Mouse (Mus musculus): Measurements from ENCODE around the gene Def6.

Def6 gene

DNA sequence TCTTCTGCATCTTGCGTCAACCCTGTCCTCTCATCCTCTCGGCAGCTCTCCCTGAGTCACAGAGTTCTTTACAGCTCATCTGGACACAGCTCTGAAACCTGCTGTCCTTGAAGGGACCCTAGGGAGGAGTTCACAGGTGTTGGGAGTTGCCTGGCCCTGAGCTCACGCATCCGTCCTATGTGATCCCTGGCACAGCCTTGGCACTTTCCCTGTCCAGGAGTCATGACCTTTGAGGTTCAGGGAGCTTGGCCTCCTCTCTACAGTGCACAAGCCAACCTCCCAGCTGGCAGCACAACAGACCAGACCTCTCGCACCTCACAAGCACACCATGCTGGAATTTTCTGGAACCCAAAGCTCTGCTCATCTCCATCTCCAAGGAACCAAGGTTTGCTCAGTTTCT, 33.3 kb downstream of the Def6 start:
- no peak for DNase-seq (ENCODE audit: extremely low read depth, low read depth)

DNA sequence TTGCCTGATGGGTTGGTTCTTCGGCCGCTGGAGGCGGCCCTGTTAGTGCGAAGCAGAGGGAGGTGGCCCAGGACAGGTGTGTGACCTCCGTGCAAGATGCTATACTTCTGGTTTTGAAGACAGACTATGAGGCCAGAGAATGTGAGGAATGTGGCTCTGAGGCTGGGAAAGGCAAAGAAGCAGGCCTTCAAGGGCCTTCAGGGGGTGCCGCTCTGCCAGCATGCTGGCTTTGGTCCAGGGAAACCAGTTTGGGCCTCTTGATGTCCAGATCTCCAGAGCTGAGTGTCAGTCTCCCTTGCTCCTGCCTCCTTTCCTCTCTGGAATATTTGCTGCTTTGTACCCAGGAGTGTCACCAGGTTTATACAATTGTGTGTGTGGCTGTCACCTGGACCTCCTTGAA, 34.7 kb downstream of the Def6 start:
- DNase-seq (ENCODE audit: extremely low read depth, low read depth): no peak

- DNase-seq (ENCODE audit: extremely low read depth, low read depth): no peak
Observed at GRCm38 (mm10) chr17:28244214-28244613, 36.6 kb downstream of the Def6 start.

DNA sequence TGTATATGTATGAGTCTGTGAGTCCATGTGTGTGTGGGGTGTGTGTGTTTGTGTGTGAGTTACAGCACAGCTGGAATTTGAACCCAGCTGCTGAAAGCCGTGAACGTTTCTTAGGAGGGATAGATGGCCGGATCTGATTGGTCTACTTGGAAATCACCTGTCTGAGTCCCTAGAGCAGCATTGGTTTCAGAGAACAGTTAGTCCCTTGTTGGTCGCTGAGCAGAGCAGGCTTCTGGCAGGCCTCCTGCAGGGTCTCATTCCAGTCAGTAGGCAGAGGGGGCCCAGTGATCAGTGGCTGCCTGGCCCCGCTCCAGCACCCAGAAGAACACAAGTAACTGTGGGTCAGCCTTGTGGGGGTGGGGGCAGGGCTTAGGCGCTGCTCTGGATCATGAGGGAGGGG, 37.1 kb downstream of the Def6 start:
- DNase-seq (ENCODE audit: extremely low read depth, low read depth): no peak

DNA sequence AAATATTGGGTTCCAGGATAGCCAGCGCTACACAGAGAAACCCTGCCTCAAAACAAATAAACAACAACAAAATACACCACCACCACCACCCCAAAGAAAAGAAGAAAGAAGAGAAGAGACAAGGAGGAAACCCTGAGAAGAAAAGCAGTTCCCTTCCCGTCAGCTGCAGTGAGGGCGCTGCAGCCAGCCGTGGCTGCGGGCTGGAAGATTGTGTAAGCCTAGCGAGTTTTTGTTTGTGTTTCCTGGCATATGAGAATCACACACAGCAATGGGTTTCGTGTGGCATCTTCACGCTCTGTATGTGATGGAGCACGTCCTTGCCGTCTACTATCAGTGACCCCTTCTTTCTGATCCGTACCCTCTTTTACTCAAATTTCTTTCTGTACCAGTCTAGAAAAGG, 39.1 kb downstream of the Def6 start:
- no peak for DNase-seq (ENCODE audit: extremely low read depth, low read depth)

- DNase-seq (ENCODE audit: extremely low read depth, low read depth): no peak
Observed at GRCm38 (mm10) chr17:28247613-28248012, 40.0 kb downstream of the Def6 start.

- DNase-seq (ENCODE audit: extremely low read depth, low read depth): no peak
Observed at GRCm38 (mm10) chr17:28249062-28249461, 41.5 kb downstream of the Def6 start.

DNA sequence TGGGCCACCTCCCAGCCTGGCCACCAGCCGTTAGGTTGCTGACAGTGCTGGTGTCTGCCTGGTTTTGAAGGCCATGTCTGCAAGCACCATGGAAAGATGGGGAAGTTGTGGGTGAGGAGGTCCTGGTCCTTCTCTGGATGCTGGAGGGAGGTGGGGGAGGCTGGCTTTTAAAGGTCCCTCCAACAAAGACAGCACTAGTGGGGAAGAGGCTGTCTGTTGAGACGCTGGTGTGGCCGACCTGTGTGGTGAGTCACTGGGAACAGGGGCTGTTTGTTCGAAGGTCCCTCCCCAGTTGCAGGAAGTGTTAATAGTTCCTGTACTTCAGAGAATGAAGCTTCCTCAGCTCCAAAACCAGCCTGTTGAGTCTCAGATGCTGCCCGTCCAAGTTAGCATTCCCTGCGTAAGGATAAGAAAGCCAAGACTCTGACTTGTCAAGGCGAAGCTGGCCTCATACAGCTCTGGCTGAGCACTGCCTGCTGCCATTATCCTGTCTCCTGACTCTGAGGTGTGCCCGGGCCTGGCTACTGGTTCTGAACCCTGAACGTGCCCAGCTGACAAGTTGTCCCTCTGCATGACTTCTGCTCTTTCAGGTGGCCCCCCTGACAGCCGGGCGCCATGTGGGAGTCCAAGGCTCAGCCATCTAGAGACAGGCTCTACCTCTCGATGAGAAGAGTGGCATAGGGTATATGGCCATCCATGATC, 44.2 kb downstream of the Def6 start:
- no peak for DNase-seq (ENCODE audit: extremely low read depth, low read depth)

- no peak for DNase-seq (ENCODE audit: extremely low read depth, low read depth)
Observed at GRCm38 (mm10) chr17:28252281-28252648, 44.7 kb downstream of the Def6 start.

DNA sequence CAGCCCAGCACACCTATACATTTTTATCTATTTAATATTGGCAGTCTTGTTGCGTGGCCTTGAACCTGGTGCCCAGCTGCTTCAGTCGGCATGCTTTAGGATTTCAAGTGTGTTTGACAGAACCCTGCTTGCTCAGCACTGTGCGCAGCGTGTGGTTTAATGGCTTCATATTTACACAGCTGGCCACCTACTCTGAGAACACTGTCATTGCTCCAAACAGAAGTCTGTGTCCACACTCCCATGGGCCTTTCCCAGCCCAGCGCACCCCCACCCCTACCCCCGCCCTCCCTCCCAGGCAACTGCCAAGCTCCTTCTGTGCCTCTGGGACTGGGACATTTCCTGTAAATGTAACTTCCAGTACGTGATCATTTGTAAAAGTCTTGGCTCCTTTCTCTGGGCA, 45.6 kb downstream of the Def6 start:
- no peak for DNase-seq (ENCODE audit: extremely low read depth, low read depth)

GRCm38 (mm10) chr17:28254804-28255203, 47.2 kb downstream of the Def6 start:
- no peak for DNase-seq (ENCODE audit: extremely low read depth, low read depth)

DNA sequence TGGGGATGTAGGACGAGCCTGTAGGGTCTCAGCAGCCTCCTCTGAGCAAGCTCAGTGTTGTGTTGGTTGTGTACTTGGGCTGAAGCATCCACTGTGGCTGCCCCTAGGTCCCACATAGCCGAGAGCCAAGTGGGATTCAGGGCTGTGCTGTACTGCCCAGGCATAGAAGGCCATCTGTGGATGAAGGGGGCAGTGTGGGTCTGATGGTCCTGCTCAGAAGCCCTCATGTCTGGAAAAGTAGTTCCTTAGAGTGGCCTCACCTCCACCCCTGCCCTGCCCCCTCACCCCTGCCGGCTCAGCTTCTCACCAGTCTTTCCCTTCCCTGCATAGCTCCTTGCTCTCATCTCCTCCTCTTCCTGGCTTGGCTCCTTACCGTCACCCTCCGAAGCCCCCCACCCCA, 48.1 kb downstream of the Def6 start:
- DNase-seq (ENCODE audit: extremely low read depth, low read depth): no peak

DNA sequence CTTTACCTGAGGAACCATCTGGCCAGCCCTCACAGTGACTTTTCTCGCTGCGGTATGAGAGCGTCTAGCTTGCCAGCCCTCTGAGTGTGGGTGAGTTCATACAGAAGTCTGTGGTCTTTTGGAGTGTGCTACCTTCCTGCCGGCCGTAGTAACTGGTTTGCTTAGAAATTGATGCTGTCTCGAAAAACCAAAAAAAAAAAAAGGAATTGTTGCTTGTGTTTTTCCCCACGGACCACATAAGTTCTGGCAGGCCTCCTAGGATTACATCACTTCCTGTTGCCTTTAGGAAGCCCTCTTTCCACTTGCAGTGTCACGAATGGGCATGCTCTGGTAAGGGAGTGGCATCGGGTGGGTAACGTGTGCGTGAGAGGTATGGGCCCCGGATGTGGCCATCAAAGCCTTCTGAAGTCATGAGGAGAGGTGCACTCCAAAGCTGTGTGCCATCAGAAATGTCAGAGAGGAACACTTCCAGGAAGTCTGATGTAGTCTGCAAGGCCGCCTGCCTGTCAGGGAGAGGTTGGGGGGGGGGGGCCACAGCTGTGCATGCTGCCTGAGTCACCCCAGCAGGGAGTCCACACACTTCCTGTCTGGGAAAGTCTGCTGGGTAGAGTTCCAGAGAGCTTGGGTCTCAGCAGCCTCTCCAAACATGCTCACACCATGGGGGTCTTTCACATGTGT, 49.2 kb downstream of the Def6 start:
- no peak for DNase-seq (ENCODE audit: extremely low read depth, low read depth)

DNA sequence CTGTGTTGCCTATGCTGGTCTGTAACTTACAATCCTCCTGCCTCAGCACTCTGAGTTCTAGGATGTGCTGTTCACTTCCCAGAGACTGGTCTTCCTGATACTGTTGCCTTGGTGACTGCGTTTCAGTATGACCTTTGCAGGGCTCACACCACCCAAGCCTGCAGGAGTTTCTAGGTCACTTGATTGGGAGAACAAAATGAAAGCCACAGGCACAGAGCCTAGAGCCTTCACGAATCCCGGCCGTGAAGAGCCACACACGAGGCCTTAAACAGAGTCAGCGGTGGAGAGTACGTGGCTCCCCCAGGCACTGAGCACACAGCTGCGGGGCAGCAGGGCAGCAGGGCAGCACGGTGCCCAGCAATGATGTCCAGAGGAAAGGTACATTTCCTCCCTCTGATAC, 50.7 kb downstream of the Def6 start:
- DNase-seq (ENCODE audit: extremely low read depth, low read depth): no peak

- DNase-seq (ENCODE audit: extremely low read depth, low read depth): no peak
Observed at GRCm38 (mm10) chr17:28259890-28260542, 52.4 kb downstream of the Def6 start.

DNA sequence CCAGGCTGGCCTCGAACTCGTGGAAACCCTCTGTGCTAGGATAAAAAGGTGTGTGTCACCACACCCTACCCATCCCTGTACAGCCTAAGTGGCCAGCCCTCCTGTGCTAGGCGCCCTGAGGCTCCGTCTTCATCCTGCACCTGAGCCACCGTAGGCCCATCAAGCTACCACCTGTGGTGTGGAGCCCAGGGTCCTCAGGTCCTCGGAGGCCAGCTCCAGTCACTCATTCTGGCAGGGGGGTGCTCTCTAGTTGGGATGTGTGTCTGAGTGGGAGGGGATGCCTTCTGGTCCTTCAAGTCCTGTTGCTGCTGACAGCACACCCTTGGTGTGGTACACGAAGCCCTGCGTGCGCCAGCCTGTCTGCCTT, 52.9 kb downstream of the Def6 start:
- DNase-seq (ENCODE audit: extremely low read depth, low read depth): no peak

DNA sequence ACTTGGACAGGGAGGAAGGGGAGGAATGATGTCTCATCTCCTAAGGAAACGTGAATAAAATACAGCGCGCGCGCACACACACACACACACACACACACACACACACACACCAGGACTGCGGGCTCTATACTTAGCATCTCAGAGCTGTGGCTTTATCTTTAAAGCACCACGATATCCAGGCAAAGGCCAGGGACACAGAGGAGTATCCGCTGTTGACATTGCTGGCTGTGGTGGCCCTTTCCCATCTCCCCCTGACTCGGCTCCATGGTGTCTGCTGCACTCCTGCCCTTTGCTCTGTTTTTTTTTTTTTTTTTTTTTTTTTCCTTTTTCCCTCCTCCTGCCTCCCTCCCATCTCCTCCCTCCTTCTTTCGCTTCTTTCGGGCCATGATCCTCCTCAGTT, 54.2 kb downstream of the Def6 start:
- no peak for DNase-seq (ENCODE audit: extremely low read depth, low read depth)

GRCm38 (mm10) chr17:28263181-28263894, 55.8 kb downstream of the Def6 start:
- no peak for DNase-seq (ENCODE audit: extremely low read depth, low read depth)

GRCm38 (mm10) chr17:28267251-28267650, 59.7 kb downstream of the Def6 start:
- DNase-seq (ENCODE audit: extremely low read depth, low read depth): no peak

DNA sequence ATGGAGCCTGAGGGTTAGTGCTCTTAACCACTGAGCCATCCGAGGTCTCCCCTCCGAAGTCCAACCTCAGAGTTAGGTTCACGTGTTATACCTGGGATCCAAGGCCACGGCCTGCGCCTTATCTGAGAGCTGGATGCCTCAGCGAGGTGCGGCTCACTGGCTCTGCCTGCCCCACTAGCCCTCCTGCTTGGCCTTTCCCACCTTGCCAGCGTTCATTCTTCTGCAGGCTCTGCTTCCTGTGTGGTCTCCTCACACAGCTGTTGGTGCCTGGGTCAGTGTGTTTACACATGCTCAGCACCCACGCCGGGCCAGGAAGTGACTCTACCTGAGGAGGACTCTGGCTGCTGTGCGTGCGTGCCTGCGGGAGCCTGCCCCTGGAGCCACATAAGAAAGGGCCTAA, 62.6 kb downstream of the Def6 start:
- no peak for DNase-seq (ENCODE audit: extremely low read depth, low read depth)

- DNase-seq (ENCODE audit: extremely low read depth, low read depth): no peak
Observed at GRCm38 (mm10) chr17:28271537-28272266, 64.1 kb downstream of the Def6 start.

- DNase-seq (ENCODE audit: extremely low read depth, low read depth): no peak
Observed at GRCm38 (mm10) chr17:28272281-28272680, 64.7 kb downstream of the Def6 start.
